Mouse (Mus musculus) heart, adult 9 months (tissue): ENCODE measurements around the gene Map2k5.

Source experiments
- DNase-seq, 2 experiments: peaks; one replicate each; pipeline ENCODE4 v3.0.0; 2022; ENCODE audit warnings: low spot score in 2 of 2

Gene Map2k5

DNA sequence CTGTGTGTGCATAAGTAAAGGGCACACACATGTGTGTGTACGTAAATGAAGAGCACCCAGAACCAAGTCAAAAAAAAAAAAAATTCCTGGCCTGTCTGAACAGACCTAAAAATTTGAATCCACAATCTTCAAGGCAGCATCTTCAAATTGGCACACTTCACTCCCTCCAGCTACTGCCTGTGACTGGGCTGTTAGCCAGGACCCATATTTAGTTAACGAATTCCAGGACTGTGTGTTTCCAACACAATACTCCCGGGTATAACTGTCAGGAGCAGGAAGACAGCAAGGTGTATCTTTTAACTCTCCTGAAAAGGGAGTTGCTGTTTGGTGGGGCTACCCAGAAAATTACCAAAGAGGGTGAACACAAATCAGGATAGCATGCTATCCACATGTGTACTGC is 118.9 kb downstream of the Map2k5 start:
- peak; percentile 18 to 23 for DNase-seq

DNA sequence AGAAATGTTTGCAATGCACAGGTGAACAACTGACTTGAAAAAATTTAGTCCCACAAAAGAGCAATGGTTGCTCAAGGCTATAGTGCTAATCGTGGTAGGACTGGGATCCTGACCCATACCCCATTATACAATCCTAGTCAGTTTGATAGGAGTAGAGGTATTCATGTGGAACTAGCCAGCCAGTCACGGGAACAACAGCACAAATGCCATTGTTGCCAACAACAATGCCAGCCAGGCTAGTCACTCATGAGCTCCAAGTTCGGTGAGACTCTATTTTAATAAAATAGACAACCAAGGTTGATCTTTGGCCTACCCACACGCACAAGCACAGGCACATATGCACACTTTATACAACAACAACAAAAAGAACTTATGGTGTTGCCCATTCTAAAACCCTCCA is 120.0 kb downstream of the Map2k5 start:
- DNase-seq, result peak in 1 of 2 experiments; percentile 4

DNA sequence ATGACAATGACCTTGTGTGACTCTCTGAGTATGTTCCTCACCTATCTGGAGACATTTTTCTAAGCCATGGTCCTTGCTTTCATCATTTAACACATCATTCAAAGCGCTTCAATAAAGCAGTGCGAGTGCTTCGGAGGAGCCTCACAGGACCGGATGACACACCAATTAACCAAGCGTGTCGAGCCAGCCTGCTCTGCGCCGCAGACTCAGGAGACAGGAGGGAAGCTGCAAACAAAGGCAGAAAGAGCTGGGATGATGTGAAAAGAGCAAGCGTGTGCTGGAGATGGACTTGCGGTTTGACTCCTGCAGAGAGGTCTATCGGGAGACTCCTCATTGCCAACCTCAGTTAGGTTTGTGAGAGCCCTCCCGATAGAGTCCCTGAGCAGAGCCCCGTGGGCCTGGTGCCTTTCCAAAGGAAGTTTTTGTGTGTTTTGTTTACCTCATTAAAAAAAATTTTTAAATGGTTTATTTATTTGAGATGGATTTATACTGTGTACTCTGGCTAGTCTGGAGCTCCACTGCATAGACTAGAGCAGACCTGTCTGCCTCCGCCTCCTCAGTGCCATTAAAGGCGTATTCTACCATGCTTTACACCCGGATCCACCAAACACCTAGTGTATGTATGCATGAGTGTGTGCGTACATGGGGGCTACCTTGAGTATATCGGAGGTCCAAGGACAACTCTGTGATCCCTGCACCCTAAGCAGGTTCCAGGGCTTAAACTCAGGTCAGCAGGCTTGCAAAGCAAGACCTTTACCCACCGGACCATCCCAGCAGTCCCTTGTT is 126.7 kb downstream of the Map2k5 start:
- no peak for DNase-seq

DNA sequence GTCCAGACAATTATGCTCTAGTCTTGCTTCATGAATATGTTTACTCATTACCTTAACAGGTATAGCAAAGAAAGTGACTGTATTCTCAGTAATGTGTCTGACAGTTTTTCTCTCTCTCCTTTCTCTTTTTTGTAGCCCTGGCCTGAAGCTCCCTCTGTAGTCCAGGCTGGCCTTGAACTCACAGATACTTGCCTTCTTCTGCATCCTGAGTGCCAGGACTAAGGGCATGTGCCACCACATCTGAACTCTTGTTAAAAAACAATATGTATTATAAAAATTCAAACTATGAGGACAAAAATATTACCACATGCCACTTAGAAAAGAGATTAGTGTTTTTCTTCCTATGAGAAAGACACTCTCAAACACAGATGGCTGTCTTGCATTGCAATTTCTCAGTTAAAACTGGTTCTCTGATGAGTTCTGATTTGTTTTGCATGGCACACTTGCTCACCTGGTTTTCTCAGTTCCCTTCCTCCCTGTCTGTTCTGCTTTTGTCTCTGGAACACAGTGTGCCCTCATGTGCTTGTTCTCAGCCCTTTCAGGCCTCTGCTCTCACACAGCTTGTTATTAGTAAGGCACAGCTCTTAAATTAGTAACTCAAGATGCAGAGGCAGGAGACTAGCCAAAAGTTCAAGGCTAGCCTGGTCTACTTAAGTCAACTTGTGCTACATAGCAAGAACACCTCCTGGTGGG is 129.5 kb downstream of the Map2k5 start:
- no peak for DNase-seq

DNA sequence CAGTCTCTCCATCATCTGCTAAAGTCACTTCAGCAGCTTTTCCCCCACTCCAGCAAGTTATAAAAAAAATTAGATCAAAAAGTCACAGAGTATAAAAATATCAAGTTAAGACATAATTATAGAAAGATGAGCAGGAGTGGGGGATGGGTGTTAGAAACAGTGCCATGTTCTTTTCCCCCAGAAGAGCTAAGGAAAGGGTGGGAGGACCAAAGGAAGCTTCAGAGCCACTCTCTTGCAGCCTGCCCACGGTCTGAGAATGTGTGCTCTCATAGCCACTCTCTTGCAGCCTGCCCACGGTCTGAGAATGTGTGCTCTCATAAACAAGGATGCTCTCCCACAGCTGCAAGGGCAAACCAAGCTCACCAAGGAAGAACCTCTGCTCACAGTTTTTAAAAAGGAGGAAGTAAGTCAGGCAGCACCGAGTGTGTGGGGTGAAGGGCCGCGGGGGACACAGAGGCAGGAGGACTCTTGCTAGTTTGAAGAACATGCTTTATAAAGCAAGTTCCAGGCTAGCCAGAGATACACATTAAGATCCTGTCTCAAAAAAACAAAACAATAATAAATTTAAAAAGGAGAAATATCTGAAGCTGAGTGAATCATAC is 131.0 kb downstream of the Map2k5 start:
- no peak for DNase-seq

DNA sequence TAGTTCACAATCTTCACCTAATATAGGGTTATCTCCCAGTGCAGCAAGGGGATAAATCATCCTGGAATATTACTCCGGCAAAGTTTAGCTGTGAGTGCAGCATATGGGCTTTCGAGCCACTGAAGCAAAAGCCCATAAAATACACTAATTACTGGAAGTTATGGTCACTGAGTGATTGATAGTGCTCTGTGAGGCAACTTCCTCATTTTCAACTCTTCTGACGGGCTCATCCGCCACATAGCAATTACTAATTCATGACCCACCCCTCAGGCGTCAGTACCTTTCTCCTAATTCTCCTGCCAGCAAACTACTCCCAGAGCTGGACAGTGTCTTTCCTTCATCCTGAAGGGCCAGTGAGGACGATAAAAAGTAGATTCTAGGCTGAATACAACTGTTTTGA is 135.7 kb downstream of the Map2k5 start:
- no peak for DNase-seq

- DNase-seq, result no peak
Observed at GRCm38 (mm10) chr9:63241241-63241640, 136.5 kb downstream of the Map2k5 start.

GRCm38 (mm10) chr9:63234356-63234755 is 143.3 kb downstream of the Map2k5 start:
- no peak for DNase-seq

- DNase-seq, result no peak
Observed at GRCm38 (mm10) chr9:63230289-63230688, 147.4 kb downstream of the Map2k5 start.

DNA sequence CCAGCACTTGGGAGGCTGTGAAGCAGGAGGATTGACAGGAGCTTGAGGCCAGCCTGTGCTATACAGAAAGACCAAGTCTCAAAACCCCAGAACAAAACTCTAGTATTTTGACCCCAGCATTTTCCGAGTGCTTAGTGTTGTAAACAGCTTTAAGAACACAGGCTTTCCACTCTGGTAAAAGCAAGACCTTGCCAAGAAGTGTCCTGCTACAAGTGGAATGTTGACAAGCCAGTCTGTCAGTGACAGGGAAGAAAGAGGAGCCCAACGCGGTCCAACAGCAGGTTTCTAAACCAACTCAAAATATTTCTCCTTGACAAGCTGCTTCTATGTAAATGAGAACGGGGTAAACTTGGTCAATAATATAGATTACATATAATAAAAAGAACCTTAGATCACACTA is 148.6 kb downstream of the Map2k5 start:
- DNase-seq, result peak; percentile 10 to 16

DNA sequence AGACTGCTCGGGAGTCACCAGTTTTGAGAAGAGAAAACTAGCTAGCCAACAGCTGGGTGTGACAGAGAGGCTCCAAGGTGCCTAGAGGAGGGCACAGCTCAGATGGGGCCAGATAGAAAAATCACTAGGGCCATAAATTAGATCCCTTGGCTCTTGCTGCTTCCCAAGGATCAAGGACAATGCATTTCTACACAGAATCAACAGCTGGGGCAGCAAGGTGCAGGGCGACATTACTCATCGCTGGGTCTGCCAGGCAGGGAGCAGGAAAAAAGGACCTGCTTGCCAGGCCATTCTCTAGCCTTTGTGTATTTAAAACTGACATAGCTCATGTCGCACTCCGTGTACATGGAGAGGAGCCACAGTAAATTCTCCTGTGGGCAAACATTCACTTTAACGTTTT is 155.5 kb downstream of the Map2k5 start:
- no peak for DNase-seq

GRCm38 (mm10) chr9:63219851-63220250 is 157.9 kb downstream of the Map2k5 start:
- DNase-seq, result no peak

DNA sequence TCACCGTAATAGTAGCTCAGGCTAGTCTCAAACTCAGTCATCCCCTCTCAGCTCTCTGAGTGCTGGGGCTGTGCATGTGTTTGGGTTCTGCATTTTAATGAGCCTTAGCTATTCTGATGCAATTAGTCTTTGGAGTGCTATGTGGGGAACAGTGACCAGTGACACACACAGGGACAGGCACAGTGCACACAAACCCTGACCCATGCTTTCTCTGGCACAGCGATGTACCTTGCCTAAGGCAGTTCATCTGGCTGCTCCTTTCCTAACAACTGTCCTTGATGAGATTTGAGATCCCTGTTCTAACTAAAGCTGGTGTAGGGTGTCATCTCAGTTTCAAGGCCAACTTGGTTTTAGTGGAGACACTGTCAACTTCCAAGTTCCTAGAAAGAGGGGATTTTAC is 162.7 kb downstream of the Map2k5 start:
- no peak for DNase-seq

- no peak for DNase-seq
Observed at GRCm38 (mm10) chr9:63206769-63207276, 170.9 kb downstream of the Map2k5 start.

- DNase-seq, result no peak
Observed at GRCm38 (mm10) chr9:63203461-63203860, 174.2 kb downstream of the Map2k5 start.

DNA sequence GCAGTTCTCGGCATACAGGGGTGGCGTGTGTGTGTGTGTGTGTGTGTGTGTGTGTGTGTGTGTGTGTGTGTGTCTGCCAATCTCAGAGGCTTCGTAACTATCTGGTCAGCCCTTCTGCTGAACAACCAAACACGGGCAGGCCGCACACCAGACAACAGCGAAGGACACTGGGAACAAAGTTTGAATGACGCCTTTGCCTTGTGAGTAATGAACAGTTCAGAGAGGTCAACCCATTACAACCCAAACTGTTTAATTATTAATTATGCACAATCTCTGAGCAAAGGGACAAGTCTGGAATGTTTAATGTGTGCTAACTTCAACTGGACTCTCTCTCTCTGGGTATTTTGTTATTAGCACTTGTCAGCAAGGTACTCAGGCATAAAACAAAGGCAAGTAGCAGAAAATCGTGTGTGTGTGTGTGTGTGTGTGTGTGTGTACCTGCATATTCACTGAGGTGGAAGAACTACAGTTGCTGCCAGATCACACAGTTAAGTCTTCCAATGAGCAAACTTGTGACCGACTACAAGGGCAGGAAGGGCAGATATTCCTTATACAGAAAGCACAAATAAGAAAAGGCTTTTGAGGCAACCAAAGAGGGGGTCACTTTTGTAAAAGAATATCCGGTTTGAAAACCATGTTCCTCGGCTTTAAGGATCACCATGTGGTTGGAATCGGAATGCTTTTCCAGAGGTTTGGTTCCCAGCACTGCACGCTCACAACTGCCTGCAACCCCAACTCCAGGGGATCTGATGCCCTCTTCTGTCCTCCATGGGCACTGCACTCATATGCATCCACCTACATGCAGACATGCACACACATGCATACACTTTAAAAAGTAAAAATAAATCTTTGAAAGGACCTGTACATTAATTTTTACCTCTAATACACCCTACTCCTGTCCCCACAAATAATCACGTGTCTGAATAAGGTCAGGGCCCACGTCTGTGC is 176.1 kb downstream of the Map2k5 start:
- DNase-seq, result no peak

- no peak for DNase-seq
Observed at GRCm38 (mm10) chr9:63197252-63197651, 180.4 kb downstream of the Map2k5 start.

DNA sequence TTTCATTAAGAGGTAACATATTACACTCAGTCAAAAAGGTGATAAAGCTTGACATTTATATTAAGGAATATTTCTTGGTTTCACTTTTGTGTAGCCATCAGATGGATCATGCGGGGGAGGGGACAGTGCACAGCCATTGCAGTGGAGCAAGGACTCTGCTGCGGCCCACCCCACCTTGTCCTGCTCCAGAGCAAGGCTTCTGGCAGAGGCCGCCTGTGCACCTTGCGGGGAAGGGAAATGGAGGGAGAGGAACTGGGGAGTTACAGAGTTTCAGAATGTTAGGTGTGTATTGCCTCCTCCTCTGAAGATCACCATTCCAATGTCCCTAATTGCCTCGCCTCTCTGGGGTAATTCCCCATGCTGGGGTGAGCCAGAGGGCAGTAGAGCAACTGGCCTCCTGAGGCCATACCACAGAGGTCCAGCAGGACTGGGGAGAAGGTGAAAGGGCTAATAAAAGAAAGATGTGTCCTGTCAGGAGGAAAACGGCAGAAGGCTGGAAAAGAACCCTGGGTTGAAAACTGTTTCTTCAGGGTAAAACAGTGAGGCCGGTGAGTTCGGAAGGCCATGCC is 181.5 kb downstream of the Map2k5 start:
- peak in 1 of 2 experiments; percentile 12 for DNase-seq

GRCm38 (mm10) chr9:63195523-63195922 is 182.2 kb downstream of the Map2k5 start:
- DNase-seq, result no peak

GRCm38 (mm10) chr9:63194791-63195190 is 182.9 kb downstream of the Map2k5 start:
- peak in 1 of 2 experiments; percentile 10 for DNase-seq

- no peak for DNase-seq
Observed at GRCm38 (mm10) chr9:63192809-63193208, 184.9 kb downstream of the Map2k5 start.
